Mouse (Mus musculus) lung, postnatal 25 days (tissue): ENCODE measurements around the gene Exosc5.

Source experiments
- DNase-seq: peaks from one replicate; pipeline ENCODE4 v3.0.0; 2022; ENCODE audit warnings: low spot score

Exosc5 gene

DNA sequence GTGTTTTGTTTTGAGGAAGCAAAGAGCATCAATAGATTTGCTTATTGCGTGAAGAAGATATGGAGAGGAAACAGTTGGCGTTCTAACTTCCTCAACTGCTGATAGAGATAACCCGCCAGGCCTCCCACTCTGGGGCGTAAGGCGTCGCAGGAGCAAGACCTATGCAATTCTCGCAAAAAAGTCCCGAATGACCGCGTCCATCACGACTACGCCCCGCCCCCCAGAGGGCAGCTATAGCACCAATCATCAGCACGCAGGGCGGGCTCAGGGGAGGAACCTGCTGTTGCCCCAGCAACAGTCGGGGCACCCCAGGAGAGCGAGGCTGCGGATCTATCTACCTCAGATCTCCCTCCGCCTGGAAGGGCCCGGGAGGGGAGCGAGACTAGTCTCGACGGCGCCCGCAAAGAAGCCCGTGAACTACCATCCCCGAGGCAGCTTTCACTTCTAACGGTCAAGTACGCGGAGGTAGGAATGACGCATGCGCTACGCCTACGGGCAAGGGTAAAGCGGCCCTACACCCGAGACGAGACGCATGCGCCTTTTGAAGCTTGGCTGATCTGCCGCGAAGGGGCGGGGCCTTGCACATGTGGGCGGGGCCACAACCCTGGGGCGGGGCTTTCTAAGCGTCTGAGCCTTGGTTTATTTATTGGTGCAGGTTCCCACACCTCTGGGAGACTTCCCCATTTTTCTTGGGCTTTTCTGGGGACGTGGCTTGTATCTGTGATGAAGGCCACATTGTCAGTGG lies 21.7 kb downstream of the Exosc5 start, which contains the start of gene B9d2:
B9d2 (plus strand) TSS at position 267 of the 745 bp plus-strand sequence.
- DNase-seq = peak; percentile 96

- no peak for DNase-seq
Observed at GRCm38 (mm10) chr7:25681341-25682231, 22.6 kb downstream of the Exosc5 start.

DNA sequence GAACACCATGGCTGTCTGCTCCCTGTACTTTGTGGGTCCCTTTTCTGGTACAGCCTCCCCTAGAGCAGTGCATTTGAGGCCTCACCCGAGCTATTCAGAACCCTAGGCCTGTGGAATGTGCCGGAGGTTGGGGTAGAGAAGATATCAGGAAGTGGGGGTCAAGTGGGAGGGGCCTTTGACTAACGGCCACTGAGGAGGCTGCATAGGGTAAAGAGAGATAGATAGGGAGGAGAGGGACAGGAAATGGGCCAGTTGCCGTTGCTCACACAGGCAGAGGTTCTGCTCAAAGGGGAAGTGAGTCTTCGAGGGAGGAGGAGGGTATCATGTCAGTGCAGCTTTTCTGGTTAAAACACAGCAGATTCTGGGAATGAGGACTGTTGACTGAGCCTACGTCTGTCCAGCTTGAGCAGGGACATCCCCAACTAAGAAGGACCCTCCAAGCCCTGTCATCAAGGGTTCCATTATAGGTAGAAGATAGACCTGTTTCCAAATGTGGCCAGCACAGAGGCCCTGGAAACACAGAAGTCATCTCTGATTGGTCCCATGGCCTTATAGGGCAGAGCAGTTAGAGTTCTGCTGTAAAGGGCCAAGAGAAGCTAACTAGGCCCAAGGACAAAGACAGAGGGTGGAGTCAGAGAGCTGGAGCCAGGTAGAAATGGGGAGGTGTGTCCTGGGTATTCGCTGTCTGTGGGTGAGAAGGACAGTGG lies 24.7 kb downstream of the Exosc5 start:
- peak; percentile 58 for DNase-seq

- no peak for DNase-seq
Observed at GRCm38 (mm10) chr7:25684659-25685058, 25.7 kb downstream of the Exosc5 start.

DNA sequence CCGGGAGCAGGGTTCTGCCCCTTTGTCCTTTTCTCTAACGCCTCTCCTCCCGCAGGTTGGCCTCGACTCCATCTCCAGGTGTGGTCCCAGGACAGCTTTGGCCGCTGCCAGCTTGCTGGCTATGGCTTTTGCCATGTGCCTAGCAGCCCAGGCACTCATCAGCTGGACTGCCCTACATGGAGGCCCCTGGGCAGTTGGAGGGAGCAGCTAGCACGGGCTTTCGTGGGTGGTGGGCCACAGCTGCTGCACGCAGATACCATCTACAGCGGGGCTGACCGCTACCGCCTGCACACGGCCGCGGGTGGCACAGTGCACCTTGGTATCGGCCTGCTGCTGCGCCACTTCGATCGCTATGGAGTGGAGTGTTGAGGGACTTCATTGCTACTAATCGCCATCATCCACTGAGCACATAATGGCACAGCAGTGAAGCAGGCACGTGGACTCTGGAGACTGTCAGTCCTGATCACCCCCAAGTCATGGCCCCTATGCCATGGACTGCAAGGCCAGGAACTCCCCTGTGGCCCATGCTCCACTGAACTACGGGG lies 27.0 kb downstream of the Exosc5 start:
- DNase-seq = no peak

GRCm38 (mm10) chr7:25686680-25687531 lies 27.9 kb downstream of the Exosc5 start, which contains the start of gene Tgfb1:
Gene Tgfb1 (plus strand): TSS chr7:25687002.
- DNase-seq = peak; percentile 86

DNA sequence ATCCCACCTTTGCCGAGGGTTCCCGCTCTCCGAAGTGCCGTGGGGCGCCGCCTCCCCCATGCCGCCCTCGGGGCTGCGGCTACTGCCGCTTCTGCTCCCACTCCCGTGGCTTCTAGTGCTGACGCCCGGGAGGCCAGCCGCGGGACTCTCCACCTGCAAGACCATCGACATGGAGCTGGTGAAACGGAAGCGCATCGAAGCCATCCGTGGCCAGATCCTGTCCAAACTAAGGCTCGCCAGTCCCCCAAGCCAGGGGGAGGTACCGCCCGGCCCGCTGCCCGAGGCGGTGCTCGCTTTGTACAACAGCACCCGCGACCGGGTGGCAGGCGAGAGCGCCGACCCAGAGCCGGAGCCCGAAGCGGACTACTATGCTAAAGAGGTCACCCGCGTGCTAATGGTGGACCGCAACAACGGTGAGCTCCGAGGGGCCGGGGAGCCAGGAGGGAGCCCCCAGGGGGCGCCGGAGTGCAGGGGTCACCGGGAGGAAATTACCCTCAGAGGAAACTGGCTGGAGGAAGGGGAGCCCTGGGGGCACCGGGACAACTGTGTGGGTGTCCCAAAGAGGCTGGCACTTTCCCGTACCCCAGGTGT lies 28.9 kb downstream of the Exosc5 start:
- DNase-seq = peak; percentile 71

GRCm38 (mm10) chr7:25688810-25689586 lies 30.0 kb downstream of the Exosc5 start:
- DNase-seq = peak; percentile 86

DNA sequence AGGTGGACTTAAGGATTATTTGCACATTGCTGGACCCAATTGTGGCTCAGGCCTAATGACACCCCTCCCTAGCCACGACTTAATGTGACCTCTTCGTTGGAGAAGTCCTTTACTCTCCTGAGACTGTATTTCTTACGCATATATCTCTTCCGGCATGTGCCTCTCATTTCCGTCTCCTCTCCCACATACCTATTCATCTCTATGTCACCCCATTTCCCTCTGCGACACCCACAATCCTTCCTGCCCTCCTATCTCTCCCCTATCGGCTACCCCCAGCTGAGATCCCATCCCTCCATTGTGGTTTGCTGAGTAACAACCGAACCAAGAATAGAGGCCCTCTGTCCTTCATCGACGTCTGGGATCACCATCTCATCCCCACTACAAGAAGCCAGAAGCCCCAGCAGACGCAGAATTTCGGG lies 30.6 kb downstream of the Exosc5 start:
- DNase-seq = no peak

- DNase-seq = no peak
Observed at GRCm38 (mm10) chr7:25690051-25690450, 31.1 kb downstream of the Exosc5 start.

DNA sequence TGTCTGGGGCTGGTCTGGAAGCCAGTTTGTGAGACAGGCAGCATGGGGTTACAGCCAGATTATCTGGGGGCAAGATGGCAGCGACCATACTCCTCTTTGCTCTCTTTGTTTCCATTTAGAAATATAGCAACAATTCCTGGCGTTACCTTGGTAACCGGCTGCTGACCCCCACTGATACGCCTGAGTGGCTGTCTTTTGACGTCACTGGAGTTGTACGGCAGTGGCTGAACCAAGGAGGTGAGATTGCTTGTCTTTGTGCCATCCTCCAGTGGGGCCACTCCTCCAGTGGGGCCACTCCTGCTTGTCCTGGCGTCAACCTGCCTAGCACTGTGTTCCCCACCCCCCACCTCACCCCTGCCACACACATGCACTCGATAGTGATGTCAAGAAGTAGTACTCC lies 35.1 kb downstream of the Exosc5 start:
- DNase-seq = no peak

GRCm38 (mm10) chr7:25699851-25700250 lies 40.9 kb downstream of the Exosc5 start:
- no peak for DNase-seq

- DNase-seq = no peak
Observed at GRCm38 (mm10) chr7:25700732-25701131, 41.8 kb downstream of the Exosc5 start.

GRCm38 (mm10) chr7:25702350-25702749 lies 43.4 kb downstream of the Exosc5 start:
- DNase-seq = no peak

DNA sequence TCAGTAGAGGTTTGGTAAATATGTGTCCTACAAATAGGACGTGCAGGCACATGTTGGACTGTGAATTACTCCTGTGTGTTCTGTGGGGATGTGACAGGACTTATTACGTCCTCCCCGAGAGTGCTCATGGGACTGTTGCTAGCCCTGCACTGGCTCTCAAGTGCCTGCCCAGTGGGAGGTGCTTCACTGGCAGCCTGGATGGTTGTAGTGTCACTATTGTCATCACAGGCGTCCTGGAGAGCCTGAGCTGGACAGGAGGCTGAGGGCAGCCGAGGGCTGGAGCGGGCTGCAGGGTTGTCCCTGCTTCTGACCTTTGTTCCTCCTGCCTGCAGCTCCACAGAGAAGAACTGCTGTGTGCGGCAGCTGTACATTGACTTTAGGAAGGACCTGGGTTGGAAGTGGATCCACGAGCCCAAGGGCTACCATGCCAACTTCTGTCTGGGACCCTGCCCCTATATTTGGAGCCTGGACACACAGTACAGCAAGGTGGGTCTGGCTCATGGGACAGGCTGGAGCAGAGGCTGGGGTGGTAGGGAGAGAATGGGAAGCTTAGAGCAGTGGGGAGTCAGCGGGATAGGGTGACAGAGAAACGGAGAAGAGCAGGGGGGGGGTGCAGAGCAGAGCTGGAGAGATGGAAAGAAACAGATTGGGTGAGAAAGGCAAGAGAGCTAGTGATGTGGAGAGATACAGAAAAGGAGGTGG lies 45.0 kb downstream of the Exosc5 start:
- DNase-seq = no peak

DNA sequence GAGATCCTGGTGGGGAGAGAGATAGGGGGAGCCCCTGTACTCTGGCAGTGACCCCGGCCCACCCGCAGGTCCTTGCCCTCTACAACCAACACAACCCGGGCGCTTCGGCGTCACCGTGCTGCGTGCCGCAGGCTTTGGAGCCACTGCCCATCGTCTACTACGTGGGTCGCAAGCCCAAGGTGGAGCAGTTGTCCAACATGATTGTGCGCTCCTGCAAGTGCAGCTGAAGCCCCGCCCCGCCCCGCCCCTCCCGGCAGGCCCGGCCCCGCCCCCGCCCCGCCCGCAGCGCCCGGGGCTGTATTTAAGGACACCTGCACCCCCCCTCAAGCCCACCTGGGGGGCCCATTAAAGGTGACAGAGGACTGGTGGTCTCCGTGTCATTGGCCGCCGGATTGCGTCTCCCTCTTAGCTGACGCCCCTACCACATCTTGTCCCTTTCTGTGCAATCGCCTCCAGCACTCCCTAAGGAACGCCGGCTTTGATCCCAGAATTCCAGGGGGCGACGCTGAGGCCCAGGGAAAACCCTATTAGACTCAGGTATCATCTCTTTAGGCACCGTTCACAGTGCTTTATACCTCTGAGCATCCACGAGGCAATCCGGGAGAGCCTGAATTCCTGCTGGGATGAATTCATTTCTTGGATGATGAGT lies 45.9 kb downstream of the Exosc5 start:
- DNase-seq = no peak

DNA sequence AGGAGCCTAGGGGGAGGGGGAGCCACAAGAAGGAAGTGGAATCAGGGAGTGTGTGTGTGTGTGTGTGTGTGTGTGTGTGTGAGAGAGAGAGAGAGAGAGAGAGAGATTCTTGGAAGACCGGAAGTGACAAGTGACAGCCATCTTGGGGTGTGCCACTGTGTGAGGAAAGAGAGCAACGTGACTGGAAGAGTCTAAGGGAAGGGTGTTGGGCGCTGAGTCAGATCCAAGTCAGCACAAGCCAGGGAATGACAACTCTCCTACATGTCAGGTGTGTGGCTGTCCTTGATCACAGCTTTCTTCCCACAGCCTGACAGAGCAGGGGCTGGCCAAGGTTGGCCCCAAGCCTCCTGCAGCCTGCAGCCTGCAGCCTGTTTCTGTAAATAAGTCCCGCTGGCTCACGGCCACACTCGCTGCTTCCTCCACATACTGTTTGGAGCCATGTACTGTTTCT lies 46.9 kb downstream of the Exosc5 start:
- peak; percentile 66 for DNase-seq

DNA sequence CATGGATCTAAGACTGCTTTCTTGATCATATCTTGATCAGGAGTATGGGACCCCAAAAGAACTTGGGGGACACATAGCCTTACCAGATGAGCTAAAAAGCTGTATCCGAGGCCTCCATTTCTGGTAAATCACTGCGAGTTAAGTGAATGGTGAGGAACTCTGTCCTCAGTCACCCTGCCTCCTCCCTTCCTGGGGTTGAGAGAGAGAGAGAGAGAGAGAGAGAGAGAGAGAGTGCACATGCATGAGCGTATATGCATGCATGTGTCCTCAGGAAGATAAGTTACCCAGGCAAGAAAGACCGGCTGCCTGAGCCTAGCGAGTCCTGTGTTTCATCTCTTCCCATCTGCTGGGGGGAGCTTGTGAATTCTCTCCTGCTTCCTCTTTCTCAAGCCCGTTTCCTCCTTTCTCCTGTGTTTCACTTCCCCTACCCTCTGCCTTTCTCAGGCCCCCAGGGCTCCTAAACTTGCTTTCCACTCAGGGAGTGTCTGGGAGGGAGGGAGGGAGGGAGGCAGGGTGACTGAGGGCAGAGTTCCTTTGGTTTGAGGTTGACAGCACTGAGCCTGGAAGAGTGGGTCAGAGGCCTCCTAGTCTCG lies 47.7 kb downstream of the Exosc5 start:
- peak; percentile 49 for DNase-seq
